Mouse (Mus musculus) myocyte (in vitro differentiated cells): ENCODE measurements at regions not wholly inside any gene's neighbourhood (a gene's known extent, or its start where the extent isn't known, plus 50 kb on each side); places are given as distances from the start of the nearest gene placed in this dataset.

Experiments
- H3K27me3 ChIP-seq: one replicate; pipeline ENCODE4 v1.6.1; 2011; ENCODE audit not compliant: control insufficient read depth, insufficient read depth, insufficient read length
- H3K36me3 ChIP-seq: one replicate; pipeline ENCODE4 v1.6.1; 2011; ENCODE audit not compliant: control insufficient read depth, insufficient read depth
- H3K4me2 ChIP-seq: one replicate; pipeline ENCODE4 v1.6.1; 2011; ENCODE audit warnings: low read depth, control low read depth
- H3K4me3 ChIP-seq: one replicate; pipeline ENCODE4 v1.5.1; 2011; ENCODE audit warnings: mild to moderate bottlenecking, control low read depth, moderate library complexity
- H3K79me2 ChIP-seq: one replicate; pipeline ENCODE4 v1.6.1; 2011; ENCODE audit not compliant: control insufficient read depth, insufficient read depth
- H3ac ChIP-seq: one replicate; pipeline ENCODE4 v1.6.1; 2011; ENCODE audit not compliant: control insufficient read depth, insufficient read length
- CEBPB ChIP-seq: IDR thresholded peaks from 2 replicates; pipeline ENCODE4 v1.6.1; 2011; ENCODE audit warnings: mild to moderate bottlenecking, moderate library complexity; ENCODE audit not compliant: poor library complexity, insufficient read depth, severe bottlenecking
- E2F4 ChIP-seq: IDR thresholded peaks from one replicate; pipeline ENCODE4 v1.6.1; 2011; ENCODE audit warnings: mild to moderate bottlenecking, control low read depth, moderate library complexity; ENCODE audit not compliant: insufficient read depth
- MAX ChIP-seq: IDR thresholded peaks from one replicate; pipeline ENCODE4 v1.6.1; 2011; ENCODE audit warnings: low read depth, mild to moderate bottlenecking, control low read depth
- MYOD1 ChIP-seq, 3 experiments: IDR thresholded peaks; one replicate each; pipeline ENCODE4 v1.6.1; 2011; ENCODE audit warnings: control low read depth in 2 of 3, low read depth in 2 of 3, mild to moderate bottlenecking in 2 of 3, moderate library complexity in 1 of 3; ENCODE audit not compliant: insufficient read length in 2 of 3, control insufficient read depth in 1 of 3
- MYOG ChIP-seq, 3 experiments: IDR thresholded peaks; one replicate each; pipeline ENCODE4 v1.6.1; 2011; ENCODE audit warnings: control low read depth in 2 of 3, low read depth in 2 of 3, mild to moderate bottlenecking in 2 of 3; ENCODE audit not compliant: insufficient read length in 2 of 3, control insufficient read depth in 1 of 3, insufficient read depth in 1 of 3
- POLR2A ChIP-seq: IDR thresholded peaks from one replicate; pipeline ENCODE4 v1.6.1; 2011; ENCODE audit warnings: low read depth, mild to moderate bottlenecking, control low read depth, moderate library complexity; ENCODE audit not compliant: insufficient read length
- POLR2AphosphoS2 ChIP-seq: IDR thresholded peaks from one replicate; pipeline ENCODE4 v1.6.1; 2011; ENCODE audit warnings: low read depth, control low read depth; ENCODE audit not compliant: insufficient read length
- REST ChIP-seq: IDR thresholded peaks from one replicate; pipeline ENCODE4 v1.6.1; 2011; ENCODE audit warnings: mild to moderate bottlenecking, control low read depth, moderate library complexity; ENCODE audit not compliant: insufficient read depth, insufficient read length
- SRF ChIP-seq: IDR thresholded peaks from one replicate; pipeline ENCODE4 v1.6.1; 2011; ENCODE audit warnings: low read depth; ENCODE audit not compliant: control insufficient read depth, insufficient read length
- TCF12 ChIP-seq: IDR thresholded peaks from one replicate; pipeline ENCODE4 v1.6.1; 2011; ENCODE audit warnings: mild to moderate bottlenecking, control low read depth; ENCODE audit not compliant: poor library complexity, insufficient read depth, severe bottlenecking
- TCF3 ChIP-seq: IDR thresholded peaks from one replicate; pipeline ENCODE4 v1.6.1; 2011; ENCODE audit warnings: low read depth, control low read depth; ENCODE audit not compliant: insufficient read length
- USF1 ChIP-seq: IDR thresholded peaks from one replicate; pipeline ENCODE4 v1.6.1; 2011; ENCODE audit warnings: low read depth, mild to moderate bottlenecking, control low read depth, moderate library complexity

GRCm38 (mm10) chr5:64430501-64430900 is 274.4 kb downstream of the Tbc1d1 start:
- H3ac ChIP-seq, result no peak overlapping the region
- no peaks in the 10 kb centered on the region for H3K79me2 ChIP-seq
- no peak overlapping the region for H3K4me2 ChIP-seq
- TF ChIP-seq TCF12, result no peak
- no peak for TF ChIP-seq MYOD1 (IDR thresholded peaks at IDR 0.05; ENCODE audit: control insufficient read depth in 1 of 3, insufficient read length in 2 of 3, low read depth in 2 of 3)
- TF ChIP-seq MAX, result no peak
- no peak for TF ChIP-seq REST
- H3K36me3 ChIP-seq, result no peaks in the 10 kb centered on the region
- no peak overlapping the region for H3K4me3 ChIP-seq
- H3K27me3 ChIP-seq, result no peaks in the 10 kb centered on the region

GRCm38 (mm10) chr5:64431624-64432023 is 275.5 kb downstream of the Tbc1d1 start:
- Histone ChIP-seq H3ac (no peak overlapping the region), H3K4me2 (no peak overlapping the region), H3K4me3 (no peak overlapping the region), H3K36me3 (no peaks in the 10 kb centered on the region), H3K27me3 (no peaks in the 10 kb centered on the region), H3K79me2 (no peaks in the 10 kb centered on the region)
- TF ChIP-seq TCF12 (no peak), REST (no peak), E2F4 (no peak), POLR2A (no peak), TCF3 (no peak), MAX (no peak), USF1 (no peak), MYOG (IDR thresholded peaks at IDR 0.05; ENCODE audit: control insufficient read depth in 1 of 3, insufficient read depth in 1 of 3, insufficient read length in 2 of 3, low read depth in 2 of 3) (no peak), SRF (no peak), CEBPB (no peak), MYOD1 (IDR thresholded peaks at IDR 0.05; ENCODE audit: control insufficient read depth in 1 of 3, insufficient read length in 2 of 3, low read depth in 2 of 3) (no peak), POLR2AphosphoS2 (no peak)

GRCm38 (mm10) chr5:64433786-64434185 is 277.7 kb downstream of the Tbc1d1 start:
- no peak overlapping the region for H3K4me2 ChIP-seq
- H3K27me3 ChIP-seq, result no peaks in the 10 kb centered on the region
- TF ChIP-seq MAX, result no peak
- TF ChIP-seq E2F4, result no peak
- no peak for TF ChIP-seq POLR2AphosphoS2
- no peak for TF ChIP-seq SRF
- no peak for TF ChIP-seq MYOG (IDR thresholded peaks at IDR 0.05; ENCODE audit: control insufficient read depth in 1 of 3, insufficient read depth in 1 of 3, insufficient read length in 2 of 3, low read depth in 2 of 3)
- TF ChIP-seq TCF3, result no peak
- no peaks in the 10 kb centered on the region for H3K79me2 ChIP-seq
- no peaks in the 10 kb centered on the region for H3K36me3 ChIP-seq
- no peak overlapping the region for H3K4me3 ChIP-seq
- H3ac ChIP-seq, result no peak overlapping the region

- TF ChIP-seq MAX (no peak), MYOD1 (IDR thresholded peaks at IDR 0.05; ENCODE audit: control insufficient read depth in 1 of 3, insufficient read length in 2 of 3, low read depth in 2 of 3) (no peak), CEBPB (no peak), POLR2A (no peak), TCF3 (no peak), MYOG (IDR thresholded peaks at IDR 0.05; ENCODE audit: control insufficient read depth in 1 of 3, insufficient read depth in 1 of 3, insufficient read length in 2 of 3, low read depth in 2 of 3) (no peak), E2F4 (no peak), POLR2AphosphoS2 (no peak), SRF (no peak), TCF12 (no peak), USF1 (no peak), REST (no peak)
- Histone ChIP-seq H3K36me3 (no peaks in the 10 kb centered on the region), H3K79me2 (no peaks in the 10 kb centered on the region), H3K4me3 (no peak overlapping the region), H3ac (no peak overlapping the region), H3K4me2 (no peak overlapping the region), H3K27me3 (no peaks in the 10 kb centered on the region)
Observed at GRCm38 (mm10) chr5:64435491-64435890, 279.4 kb downstream of the Tbc1d1 start.

GRCm38 (mm10) chr5:64435958-64436357 is 279.9 kb downstream of the Tbc1d1 start:
- Histone ChIP-seq H3K27me3 (no peaks in the 10 kb centered on the region), H3K79me2 (no peaks in the 10 kb centered on the region), H3K36me3 (no peaks in the 10 kb centered on the region), H3K4me3 (no peak overlapping the region), H3K4me2 (no peak overlapping the region), H3ac (no peak overlapping the region)
- TF ChIP-seq SRF (no peak), CEBPB (no peak), TCF12 (no peak)

- H3K36me3 ChIP-seq, result no peaks in the 10 kb centered on the region
- no peaks in the 10 kb centered on the region for H3K79me2 ChIP-seq
- no peak overlapping the region for H3K4me2 ChIP-seq
- no peak overlapping the region for H3ac ChIP-seq
- H3K27me3 ChIP-seq, result no peaks in the 10 kb centered on the region
- TF ChIP-seq E2F4 (no peak), MYOD1 (IDR thresholded peaks at IDR 0.05; ENCODE audit: control insufficient read depth in 1 of 3, insufficient read length in 2 of 3, low read depth in 2 of 3) (peak in 2 of 3 experiments; percentile 46 to 66), MYOG (IDR thresholded peaks at IDR 0.05; ENCODE audit: control insufficient read depth in 1 of 3, insufficient read depth in 1 of 3, insufficient read length in 2 of 3, low read depth in 2 of 3) (peak in 2 of 3 experiments; percentile 17 to 46), SRF (no peak)
- no peak overlapping the region for H3K4me3 ChIP-seq
Observed at GRCm38 (mm10) chr5:64437720-64438119, 281.6 kb downstream of the Tbc1d1 start.
